9 mouse cellular contexts compared by ENCODE assay signal in genomic region chr5:77275950-77276349, GRCm38 (mm10). TPM values are rescaled to one million over a fixed set of nuclear protein-coding genes. Genes with fewer than 3 reads are reported as not detected.
A peak's percentile ranks its signal among the peaks of the same experiment; 100 is the strongest.
DNase-seq lines count a peak whose midpoint lies in the region; ATAC-seq and TF ChIP-seq lines count a peak whose summit lies in the region.
"Had no signal": no experiment of that assay in that cellular context is flagged by ENCODE, and none has a peak within 500 bp of the region (broad histone marks: within the 10 kb centered on the region; RNA-seq: fewer than 3 reads in every experiment).

No protein-coding gene starts in this region.

- H3K4me3 ChIP-seq in forebrain, embryonic 11.5 days (ENCODE audit: low read depth, low read length) = no peak overlapping the region
- no peak overlapping the region for H3K4me3 ChIP-seq in forebrain, embryonic 16.5 days (replicated peaks; ENCODE audit: low read length)
- H3K4me3 ChIP-seq in liver, embryonic 12.5 days = no peak overlapping the region
- H3K4me3 ChIP-seq in liver, embryonic 14.5 days (ENCODE audit: insufficient read depth in 1 of 2, low read depth in 2 of 2, low read length in 2 of 2) = no peak overlapping the region
- H3K4me3 ChIP-seq: heart, embryonic 15.5 days had no signal

- no peak for ATAC-seq in forebrain, embryonic 11.5 days (replicated peaks; ENCODE audit: low FRiP score)
- no peak for ATAC-seq in forebrain, embryonic 16.5 days
- ATAC-seq in liver, embryonic 12.5 days = no peak
- ATAC-seq in liver, embryonic 14.5 days (ENCODE audit: insufficient read depth) = no peak

- H3K27me3 ChIP-seq in forebrain, embryonic 11.5 days (ENCODE audit: control insufficient read depth, insufficient read depth, low read length) = no peaks in the 10 kb centered on the region
- no peaks in the 10 kb centered on the region for H3K27me3 ChIP-seq in forebrain, embryonic 16.5 days (replicated peaks; ENCODE audit: control insufficient read depth, insufficient read depth, low read length)
- H3K27me3 ChIP-seq in liver, embryonic 12.5 days (replicated peaks) = no peaks in the 10 kb centered on the region
- H3K27me3 ChIP-seq in liver, embryonic 14.5 days (ENCODE audit: control insufficient read depth, insufficient read depth, low read length) = no peaks in the 10 kb centered on the region
- H3K27me3 ChIP-seq: heart, embryonic 15.5 days had no signal

- no peaks in the 10 kb centered on the region for H3K9me3 ChIP-seq in forebrain, embryonic 11.5 days (ENCODE audit: control insufficient read depth, low read length)
- H3K9me3 ChIP-seq in forebrain, embryonic 16.5 days (ENCODE audit: control insufficient read depth, low read length) = no peaks in the 10 kb centered on the region
- no peaks in the 10 kb centered on the region for H3K9me3 ChIP-seq in liver, embryonic 12.5 days (replicated peaks)
- H3K9me3 ChIP-seq in liver, embryonic 14.5 days (ENCODE audit: control insufficient read depth, low read length) = no peaks in the 10 kb centered on the region
- H3K9me3 ChIP-seq: heart, embryonic 15.5 days had no signal

- H3K27ac ChIP-seq in forebrain, embryonic 11.5 days (ENCODE audit: low read depth, low read length) = no peak overlapping the region
- no peak overlapping the region for H3K27ac ChIP-seq in forebrain, embryonic 16.5 days (ENCODE audit: low read length)
- H3K27ac ChIP-seq in liver, embryonic 12.5 days = no peak overlapping the region
- no peak overlapping the region for H3K27ac ChIP-seq in liver, embryonic 14.5 days
- H3K27ac ChIP-seq: heart, embryonic 15.5 days had no signal

- peaks cover 6% of the 10 kb centered on the region; the same call in 1 of the 2 replicates for H3K36me3 ChIP-seq in forebrain, embryonic 11.5 days (ENCODE audit: control insufficient read depth, insufficient read depth, low read length)
- no peaks in the 10 kb centered on the region for H3K36me3 ChIP-seq in forebrain, embryonic 16.5 days (ENCODE audit: control insufficient read depth, insufficient read depth)
- H3K36me3 ChIP-seq in liver, embryonic 12.5 days = peaks cover 98% of the 10 kb centered on the region
- peaks cover 18% of the 10 kb centered on the region for H3K36me3 ChIP-seq in liver, embryonic 14.5 days (replicated peaks; ENCODE audit: control insufficient read depth, insufficient read depth, low read depth)

- TF ChIP-seq EP300 in liver, embryonic 14.5 days (IDR thresholded peaks at IDR 0.05; ENCODE audit: low read depth) = no peak

- WGBS in forebrain, embryonic 11.5 days = 91% methylated on average over 5 of the region's 5 CpGs
- 90% methylated on average over 5 of the region's 5 CpGs for WGBS in forebrain, embryonic 16.5 days
- WGBS in liver, embryonic 12.5 days (ENCODE audit: insufficient replicate concordance) = 74% methylated on average over 5 of the region's 5 CpGs
- WGBS in liver, embryonic 14.5 days (ENCODE audit: insufficient replicate concordance) = 67% methylated on average over 5 of the region's 5 CpGs

- H3K4me2 ChIP-seq in forebrain, embryonic 11.5 days (ENCODE audit: low read depth, low read length, severe bottlenecking) = no peak overlapping the region
- H3K4me2 ChIP-seq in forebrain, embryonic 16.5 days (ENCODE audit: low read length) = no peak overlapping the region
- H3K4me2 ChIP-seq in liver, embryonic 12.5 days = no peak overlapping the region
- H3K4me2 ChIP-seq in liver, embryonic 14.5 days (ENCODE audit: low read depth) = no peak overlapping the region
- H3K4me2 ChIP-seq: heart, embryonic 15.5 days had no signal

- DNase-seq in forebrain, embryonic 11.5 days (ENCODE audit: low spot score) = peak; percentile 70
- peak; percentile 47 for DNase-seq in liver
- peak; percentile 29 to 40 for DNase-seq in adrenal gland, postnatal 36 days
- peak in 1 of 3 experiments; percentile 26 for DNase-seq in liver, embryonic 14.5 days (ENCODE audit: low read depth in 3 of 3, low spot score in 3 of 3)
- DNase-seq in spleen, postnatal 4 days (ENCODE audit: low spot score in 2 of 2) = peak; percentile 55 to 83
- no peak for DNase-seq in gastrocnemius, postnatal 25 days

- peak; percentile 76 for TF ChIP-seq CTCF in liver, embryonic 14.5 days (IDR thresholded peaks at IDR 0.05; ENCODE audit: low read depth)

- H3K4me1 ChIP-seq in forebrain, embryonic 11.5 days (replicated peaks; ENCODE audit: control insufficient read depth, insufficient read depth, low read length) = no peaks in the 10 kb centered on the region
- no peaks in the 10 kb centered on the region for H3K4me1 ChIP-seq in forebrain, embryonic 16.5 days (replicated peaks; ENCODE audit: control insufficient read depth, insufficient read depth, low read length)
- H3K4me1 ChIP-seq in liver, embryonic 12.5 days = peaks cover 29% of the 10 kb centered on the region
- 0 out of 4 replicates have a peak, but pooled peaks cover 0 to 4% of the 10 kb centered on the region in 2 experiments for H3K4me1 ChIP-seq in liver, embryonic 14.5 days (replicated peaks; ENCODE audit: control insufficient read depth in 2 of 2, insufficient read depth in 2 of 2, low read length in 1 of 2)

- no peak overlapping the region for H3K9ac ChIP-seq in forebrain, embryonic 11.5 days (ENCODE audit: low read length)
- no peak overlapping the region for H3K9ac ChIP-seq in forebrain, embryonic 16.5 days (replicated peaks; ENCODE audit: low read depth, low read length)
- no peak overlapping the region for H3K9ac ChIP-seq in liver, embryonic 12.5 days
- no peak overlapping the region for H3K9ac ChIP-seq in liver, embryonic 14.5 days (replicated peaks)
- H3K9ac ChIP-seq: heart, embryonic 15.5 days had no signal

RNA-seq across cellular contexts. Expression of gene Rest, which starts 10.7 kb away (rescaled TPM):
- polyA plus RNA-seq in forebrain, embryonic 11.5 days (2014; fragmentation: Nextera tagmentation; extraction: Ambion mirVana) = 24.7 and 25.3 TPM in 2 replicates
- polyA plus RNA-seq in forebrain, embryonic 16.5 days (2015; fragmentation: Nextera tagmentation; extraction: Ambion mirVana) = 6.7 and 8.1 TPM in 2 replicates
- 12.3 and 12.9 TPM in 2 replicates for polyA plus RNA-seq in liver, embryonic 12.5 days (2016; fragmentation: Nextera tagmentation; extraction: Ambion mirVana)
- total RNA-seq in adrenal gland, postnatal 36 days (2021) = 10 to 100 TPM; 24.8 to 26.8 TPM
- polyA plus RNA-seq in liver, embryonic 14.5 days (2012; rRNA removed) = 2.6 and 3.5 TPM in 2 replicates
- polyA plus RNA-seq in liver, embryonic 14.5 days (2014; fragmentation: Nextera tagmentation; extraction: Ambion mirVana) = 6.6 and 6.8 TPM in 2 replicates
- 1 to 10 TPM; 7.9 to 8.0 TPM for total RNA-seq in gastrocnemius, postnatal 25 days (2021)

RNA-seq across cellular contexts. Expression of gene Noa1, which starts 33.9 kb away (rescaled TPM):
- polyA plus RNA-seq in forebrain, embryonic 11.5 days (2014; fragmentation: Nextera tagmentation; extraction: Ambion mirVana) = 39.3 and 39.6 TPM in 2 replicates
- 41.0 and 46.7 TPM in 2 replicates for polyA plus RNA-seq in forebrain, embryonic 16.5 days (2015; fragmentation: Nextera tagmentation; extraction: Ambion mirVana)
- 40.7 and 44.9 TPM in 2 replicates for polyA plus RNA-seq in liver, embryonic 12.5 days (2016; fragmentation: Nextera tagmentation; extraction: Ambion mirVana)
- total RNA-seq in adrenal gland, postnatal 36 days (2021) = 10 to 100 TPM; 26.0 to 30.0 TPM
- polyA plus RNA-seq in liver, embryonic 14.5 days (2012; rRNA removed) = 9.3 and 11.4 TPM in 2 replicates
- polyA plus RNA-seq in liver, embryonic 14.5 days (2014; fragmentation: Nextera tagmentation; extraction: Ambion mirVana) = 14.0 and 16.1 TPM in 2 replicates
- total RNA-seq in gastrocnemius, postnatal 25 days (2021) = 10 to 100 TPM; 12.8 to 18.0 TPM

RNA-seq across cellular contexts. Expression of gene Polr2b, which starts 34.0 kb away (rescaled TPM):
- polyA plus RNA-seq in forebrain, embryonic 11.5 days (2014; fragmentation: Nextera tagmentation; extraction: Ambion mirVana) = 110 and 115 TPM in 2 replicates
- 74.8 and 84.3 TPM in 2 replicates for polyA plus RNA-seq in forebrain, embryonic 16.5 days (2015; fragmentation: Nextera tagmentation; extraction: Ambion mirVana)
- 46.0 and 49.1 TPM in 2 replicates for polyA plus RNA-seq in liver, embryonic 12.5 days (2016; fragmentation: Nextera tagmentation; extraction: Ambion mirVana)
- total RNA-seq in adrenal gland, postnatal 36 days (2021) = 10 to 100 TPM; 55.9 to 93.4 TPM
- polyA plus RNA-seq in liver, embryonic 14.5 days (2012; rRNA removed) = 15.0 and 25.7 TPM in 2 replicates
- polyA plus RNA-seq in liver, embryonic 14.5 days (2014; fragmentation: Nextera tagmentation; extraction: Ambion mirVana) = 33.6 and 34.8 TPM in 2 replicates
- total RNA-seq in gastrocnemius, postnatal 25 days (2021) = 10 to 100 TPM; 21.5 TPM
